Mouse (Mus musculus) hindbrain, embryonic 15.5 days (tissue): Measurements from ENCODE around the gene Cd7. TPM values are rescaled to one million over a fixed set of nuclear protein-coding genes. Genes with fewer than 3 reads are reported as not detected.

Source experiments
- ATAC-seq: fragments of 200-750 bp; cut with Nextera tagmentation; 2 replicates; pipeline ENCODE4 v1.8.0; 2017; ENCODE audit warnings: low read depth, moderate number of reproducible peaks, moderate TSS enrichment; ENCODE audit not compliant: low FRiP score
- H3K27ac ChIP-seq: fragments of 300-500 bp; sonication (generic); replicated peaks from 2 replicates; pipeline ENCODE4 v1.5.1; 2015; ENCODE audit warnings: mild to moderate bottlenecking, inconsistent platforms
- H3K27me3 ChIP-seq: fragments of 300-500 bp; sonication (generic); 2 replicates; pipeline ENCODE4 v1.6.1; 2015; ENCODE audit warnings: control low read depth, inconsistent platforms
- H3K36me3 ChIP-seq: fragments of 300-500 bp; sonication (generic); 2 replicates; pipeline ENCODE4 v1.6.1; 2015; ENCODE audit warnings: control low read depth, inconsistent platforms
- H3K4me1 ChIP-seq: fragments of 300-500 bp; sonication (generic); replicated peaks from 2 replicates; pipeline ENCODE4 v1.6.1; 2015; ENCODE audit warnings: control low read depth, inconsistent platforms
- H3K4me2 ChIP-seq: fragments of 300-500 bp; sonication (generic); 2 replicates; pipeline ENCODE4 v1.6.1; 2015; ENCODE audit warnings: moderate library complexity, mild to moderate bottlenecking, inconsistent platforms
- H3K4me3 ChIP-seq: fragments of 300-500 bp; sonication (generic); 2 replicates; pipeline ENCODE4 v1.5.1; 2015; ENCODE audit warnings: mild to moderate bottlenecking, inconsistent platforms
- H3K9ac ChIP-seq: fragments of 300-500 bp; sonication (generic); 2 replicates; pipeline ENCODE4 v1.6.1; 2015; ENCODE audit warnings: inconsistent platforms
- H3K9me3 ChIP-seq: fragments of 300-500 bp; sonication (generic); 2 replicates; pipeline ENCODE4 v1.6.1; 2016; ENCODE audit warnings: control low read depth, inconsistent platforms
- WGBS: fragments of 180-500 bp; shearing (Covaris S2); methylation state at CpG from one replicate; pipeline ENCODE4 v1.1.7; 2015; 5-methylcytosine and 5-hydroxymethylcytosine counted together
- polyA plus RNA-seq: library from polyadenylated mRNA; unstranded; fragments of >200 nt; fragmentation: Nextera tagmentation; extraction: Ambion mirVana; gene quantifications from 2 replicates; pipeline ENCODE4 v1.2.1, GENCODE M21; 2015

Gene Cd7
- polyA plus RNA-seq, 1 experiment from 2014 or later = not detected

DNA sequence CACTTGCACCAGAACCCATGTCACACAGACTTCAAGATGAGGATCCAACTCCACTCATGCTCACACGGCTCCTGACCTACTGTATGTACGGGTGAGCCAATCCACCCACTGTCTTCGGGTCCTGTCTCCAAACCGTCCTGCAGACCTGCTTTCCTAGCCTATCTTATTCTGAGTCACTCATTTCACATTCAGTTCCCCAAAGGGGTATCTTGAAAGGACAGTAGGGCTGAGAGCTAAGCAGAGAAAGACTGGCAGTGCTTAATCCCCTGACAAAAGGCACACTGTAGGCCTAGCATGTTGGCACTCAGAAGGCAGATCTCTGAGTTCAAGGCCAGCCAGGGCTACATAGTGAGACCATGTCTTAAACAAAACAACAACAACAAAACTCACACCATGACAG, 50.8 kb downstream of the Cd7 start:
- Histone ChIP-seq H3K4me2 (peak overlapping the region; percentile 87), H3K27me3 (no peaks in the 10 kb centered on the region), H3K4me1 (peaks cover 71% of the 10 kb centered on the region), H3K27ac (no peak overlapping the region), H3K36me3 (peaks cover 10% of the 10 kb centered on the region; the same call in 1 of the 2 replicates), H3K4me3 (peak overlapping the region; percentile 100; the same call in 1 of the 2 replicates), H3K9ac (no peak overlapping the region), H3K9me3 (no peaks in the 10 kb centered on the region)
- no peak for ATAC-seq
- WGBS = 86% methylated on average over 4 of the region's 4 CpGs

DNA sequence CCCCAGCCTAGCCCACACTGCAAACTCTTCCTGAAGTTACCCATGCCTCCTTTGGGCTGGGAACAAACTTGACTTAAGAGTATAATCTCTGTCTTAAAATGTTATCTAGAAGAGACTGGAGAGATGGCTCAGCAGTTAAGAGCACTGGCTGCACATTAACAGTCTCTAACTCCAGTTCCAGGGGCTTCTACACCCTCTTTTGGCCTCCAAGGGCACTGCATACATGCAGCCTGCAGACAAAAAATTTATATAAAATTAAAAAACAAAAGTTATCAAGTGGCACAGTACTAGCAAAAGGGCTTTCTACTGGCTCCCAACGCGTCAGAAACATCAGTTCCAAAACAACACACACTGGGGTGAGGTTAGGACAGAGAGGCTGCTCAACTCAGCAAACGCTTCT, 51.6 kb downstream of the Cd7 start:
- Histone ChIP-seq H3K4me1 (peaks cover 64% of the 10 kb centered on the region), H3K27ac (no peak overlapping the region), H3K4me3 (no peak overlapping the region), H3K9me3 (no peaks in the 10 kb centered on the region), H3K9ac (no peak overlapping the region), H3K4me2 (no peak overlapping the region), H3K36me3 (peaks cover 16% of the 10 kb centered on the region), H3K27me3 (no peaks in the 10 kb centered on the region)
- ATAC-seq = no peak
- 81% methylated on average over 3 of the region's 3 CpGs for WGBS

Other genes starting within 250 kb of the Cd7 start
- gene Dus1l, start 243.0 kb downstream of the Cd7 start, polyA plus RNA-seq = 45.2 and 48.6 TPM in 2 replicates
- gene Fasn, start 214.9 kb downstream of the Cd7 start, polyA plus RNA-seq = 90.0 and 94.7 TPM in 2 replicates
- gene Ccdc57, start 106.5 kb downstream of the Cd7 start, polyA plus RNA-seq = 5.7 and 6.1 TPM in 2 replicates
- 10.4 and 10.9 TPM in 2 replicates for gene Slc16a3, start 90.9 kb downstream of the Cd7 start, polyA plus RNA-seq
- gene Csnk1d, start 48.1 kb downstream of the Cd7 start, polyA plus RNA-seq = 147 and 149 TPM in 2 replicates
- not detected in 2 replicates for gene Sectm1b, start 24.2 kb upstream of the Cd7 start, polyA plus RNA-seq
- gene Sectm1a, start 41.8 kb upstream of the Cd7 start, polyA plus RNA-seq = 0.26 TPM in 1 of 2 replicates, not detected in the other
- gene Tex19.2, start 79.3 kb upstream of the Cd7 start, polyA plus RNA-seq = not detected in 2 replicates
- gene Tex19.1, start 106.7 kb upstream of the Cd7 start, polyA plus RNA-seq = not detected in 2 replicates
- gene Uts2r, start 120.9 kb upstream of the Cd7 start, polyA plus RNA-seq = 0.54 and 0.65 TPM in 2 replicates
- gene Hexdc, start 165.0 kb upstream of the Cd7 start, polyA plus RNA-seq = 31.6 and 32.5 TPM in 2 replicates
- gene Ogfod3, start 165.3 kb upstream of the Cd7 start, polyA plus RNA-seq = 28.3 and 29.9 TPM in 2 replicates
- gene Cybc1, start 189.9 kb upstream of the Cd7 start, polyA plus RNA-seq = 36.9 and 37.4 TPM in 2 replicates
- gene Narf, start 197.8 kb upstream of the Cd7 start, polyA plus RNA-seq = 81.6 and 86.8 TPM in 2 replicates
- gene Foxk2, start 220.6 kb upstream of the Cd7 start, polyA plus RNA-seq = 15.7 TPM in 2 replicates